Mouse (Mus musculus): ENCODE measurements around the gene Klf7.

- TF ChIP-seq CTCF (IDR thresholded peaks at IDR 0.05; ENCODE audit: borderline replicate concordance, control insufficient read depth, extremely low read depth, insufficient read depth, low read length, poor library complexity) (no peak), POLR2A (IDR thresholded peaks at IDR 0.05; ENCODE audit: control insufficient read depth, extremely low read depth, insufficient read depth, low read length, poor library complexity) (no peak)
Observed at GRCm38 (mm10) chr1:64074051-64074450, 48.0 kb downstream of the Klf7 start.

Data from thymus, adult 2 months (tissue).